Mouse (Mus musculus) forebrain, embryonic 10.5 days (tissue): Measurements from ENCODE around the gene Enpp6. TPM values are rescaled to one million over a fixed set of nuclear protein-coding genes. Genes with fewer than 3 reads are reported as not detected.

ENCODE experiments used
- DNase-seq: peaks from one replicate; pipeline ENCODE4 v3.0.0-alpha.2; 2017; ENCODE audit warnings: low spot score; ENCODE audit errors: extremely low spot score
- H3K27ac ChIP-seq: fragments of 300-500 bp; sonication (generic); 2 replicates; pipeline ENCODE4 v1.5.1; 2016; ENCODE audit warnings: mild to moderate bottlenecking
- H3K27me3 ChIP-seq: fragments of 300-500 bp; sonication (generic); 2 replicates; pipeline ENCODE4 v1.6.1; 2016; ENCODE audit warnings: mild to moderate bottlenecking; ENCODE audit not compliant: poor library complexity, severe bottlenecking
- H3K36me3 ChIP-seq: fragments of 300-500 bp; sonication (generic); replicated peaks from 2 replicates; pipeline ENCODE4 v1.6.1; 2016; ENCODE audit warnings: mild to moderate bottlenecking, moderate library complexity
- H3K4me1 ChIP-seq: fragments of 300-500 bp; sonication (generic); 2 replicates; pipeline ENCODE4 v1.6.1; 2016
- H3K4me3 ChIP-seq: fragments of 300-500 bp; sonication (generic); 2 replicates; pipeline ENCODE4 v1.5.1; 2016; ENCODE audit warnings: mild to moderate bottlenecking, moderate library complexity
- H3K9me3 ChIP-seq: fragments of 300-500 bp; sonication (generic); 2 replicates; pipeline ENCODE4 v1.6.1; 2016; ENCODE audit warnings: mild to moderate bottlenecking, moderate library complexity
- WGBS: fragments of 180-500 bp; shearing (Covaris S2); methylation state at CpG from one replicate; pipeline ENCODE4 v1.1.7; 2016; 5-methylcytosine and 5-hydroxymethylcytosine counted together
- polyA plus RNA-seq: library from polyadenylated mRNA; unstranded; fragments of >200 nt; fragmentation: Nextera tagmentation; extraction: Ambion mirVana; gene quantifications from 2 replicates; pipeline ENCODE4 v1.2.1, GENCODE M21; 2016

Gene Enpp6
- polyA plus RNA-seq = 0.11 TPM in 1 of 2 replicates, not detected in the other

GRCm38 (mm10) chr8:46986386-46987140 is at the start of gene Enpp6:
Gene Enpp6, plus strand, starts transcription at chr8:46986887.
- no peaks in the 10 kb centered on the region for H3K9me3 ChIP-seq
- DNase-seq = no peak
- H3K4me3 ChIP-seq = no peak within 1 kb of the TSS
- H3K4me1 ChIP-seq = no peaks in the 10 kb centered on the region
- H3K27ac ChIP-seq = no peak within 1 kb of the TSS
- whole genome bisulfite sequencing = 88% methylated on average over 8 of the region's 8 CpGs
- no peaks in the 10 kb centered on the region for H3K36me3 ChIP-seq
- no peaks in the 10 kb centered on the region for H3K27me3 ChIP-seq

GRCm38 (mm10) chr8:46938218-46938617 is 48.5 kb upstream of the Enpp6 start:
- no peak for DNase-seq
- Histone ChIP-seq H3K4me3 (no peak overlapping the region), H3K9me3 (peaks cover 8% of the 10 kb centered on the region), H3K36me3 (no peaks in the 10 kb centered on the region), H3K4me1 (peaks cover 24% of the 10 kb centered on the region), H3K27me3 (peaks cover 8% of the 10 kb centered on the region), H3K27ac (no peak overlapping the region)
- WGBS = 84% methylated on average over 4 of the region's 4 CpGs

GRCm38 (mm10) chr8:46941295-46941694 is 45.4 kb upstream of the Enpp6 start:
- 78% methylated on average over 11 of the region's 11 CpGs for WGBS
- H3K4me3 ChIP-seq = no peak overlapping the region
- no peaks in the 10 kb centered on the region for H3K27me3 ChIP-seq

GRCm38 (mm10) chr8:46941731-46942650 is 44.7 kb upstream of the Enpp6 start:
- H3K4me3 ChIP-seq = no peak overlapping the region
- no peaks in the 10 kb centered on the region for H3K36me3 ChIP-seq
- no peaks in the 10 kb centered on the region for H3K27me3 ChIP-seq
- no peak overlapping the region for H3K27ac ChIP-seq
- peaks cover 10% of the 10 kb centered on the region for H3K4me1 ChIP-seq
- peaks cover 8% of the 10 kb centered on the region for H3K9me3 ChIP-seq
- WGBS = 81% methylated on average over 15 of the region's 15 CpGs
- DNase-seq = no peak

More at GRCm38 (mm10) chr8:46941295-46941694, 45.4 kb upstream of the Enpp6 start:
- H3K27ac ChIP-seq = no peak overlapping the region
- DNase-seq = no peak
- H3K36me3 ChIP-seq = no peaks in the 10 kb centered on the region
- peaks cover 8% of the 10 kb centered on the region for H3K9me3 ChIP-seq
- H3K4me1 ChIP-seq = peaks cover 11% of the 10 kb centered on the region

GRCm38 (mm10) chr8:46942651-46943024 is 44.0 kb upstream of the Enpp6 start:
- Histone ChIP-seq H3K4me1 (peaks cover 10% of the 10 kb centered on the region), H3K27me3 (no peaks in the 10 kb centered on the region), H3K36me3 (no peaks in the 10 kb centered on the region), H3K4me3 (no peak overlapping the region), H3K27ac (no peak overlapping the region), H3K9me3 (peaks cover 8% of the 10 kb centered on the region)
- 87% methylated on average over 11 of the region's 11 CpGs for WGBS
- no peak for DNase-seq

GRCm38 (mm10) chr8:46943337-46943736 is 43.4 kb upstream of the Enpp6 start:
- 78% methylated on average over 4 of the region's 4 CpGs for WGBS
- Histone ChIP-seq H3K36me3 (no peaks in the 10 kb centered on the region), H3K9me3 (peaks cover 8% of the 10 kb centered on the region), H3K27ac (no peak overlapping the region), H3K27me3 (no peaks in the 10 kb centered on the region), H3K4me3 (no peak overlapping the region), H3K4me1 (peaks cover 10% of the 10 kb centered on the region)
- DNase-seq = no peak

- Histone ChIP-seq H3K27ac (no peak overlapping the region), H3K27me3 (no peaks in the 10 kb centered on the region), H3K4me1 (peaks cover 9% of the 10 kb centered on the region), H3K4me3 (no peak overlapping the region), H3K9me3 (no peaks in the 10 kb centered on the region), H3K36me3 (no peaks in the 10 kb centered on the region)
- no peak for DNase-seq
- 75% methylated on average over 5 of the region's 5 CpGs for WGBS
These were observed 40.5 kb upstream of the Enpp6 start for GRCm38 (mm10) chr8:46946181-46946580.

- 90% methylated on average over 14 of the region's 14 CpGs for WGBS
- Histone ChIP-seq H3K4me3 (no peak overlapping the region), H3K9me3 (no peaks in the 10 kb centered on the region), H3K36me3 (no peaks in the 10 kb centered on the region), H3K27ac (no peak overlapping the region), H3K27me3 (no peaks in the 10 kb centered on the region), H3K4me1 (no peaks in the 10 kb centered on the region)
- no peak for DNase-seq
These were observed 38.5 kb upstream of the Enpp6 start for GRCm38 (mm10) chr8:46948091-46948757.

- peak; percentile 77 for DNase-seq
- Histone ChIP-seq H3K4me3 (no peak overlapping the region), H3K4me1 (no peaks in the 10 kb centered on the region), H3K9me3 (no peaks in the 10 kb centered on the region), H3K36me3 (no peaks in the 10 kb centered on the region), H3K27ac (no peak overlapping the region), H3K27me3 (no peaks in the 10 kb centered on the region)
- 23% methylated on average over 7 of the region's 7 CpGs for WGBS
These were observed 33.2 kb upstream of the Enpp6 start for GRCm38 (mm10) chr8:46953472-46953871.

GRCm38 (mm10) chr8:46962630-46963427 is 23.9 kb upstream of the Enpp6 start:
- WGBS = 57% methylated on average over 10 of the region's 10 CpGs
- Histone ChIP-seq H3K4me3 (no peak overlapping the region), H3K9me3 (no peaks in the 10 kb centered on the region), H3K4me1 (peaks cover 21% of the 10 kb centered on the region), H3K36me3 (no peaks in the 10 kb centered on the region), H3K27me3 (peaks cover 8% of the 10 kb centered on the region), H3K27ac (no peak overlapping the region)
- no peak for DNase-seq

- Histone ChIP-seq H3K27me3 (peaks cover 8% of the 10 kb centered on the region), H3K4me3 (no peak overlapping the region), H3K27ac (peak overlapping the region; percentile 52; the same call in 1 of the 2 replicates), H3K36me3 (no peaks in the 10 kb centered on the region), H3K4me1 (peaks cover 21% of the 10 kb centered on the region), H3K9me3 (no peaks in the 10 kb centered on the region)
- no peak for DNase-seq
- WGBS = 22% methylated on average over 8 of the region's 8 CpGs
These were observed 23.0 kb upstream of the Enpp6 start for GRCm38 (mm10) chr8:46963619-46964145.

- no peak for DNase-seq
- H3K4me1 ChIP-seq = peaks cover 23% of the 10 kb centered on the region
- no peak overlapping the region for H3K4me3 ChIP-seq
- peaks cover 8% of the 10 kb centered on the region for H3K27me3 ChIP-seq
- 0 out of 2 replicates have a peak overlapping the region, but pooled peaks have one; percentile 15 for H3K27ac ChIP-seq
- no peaks in the 10 kb centered on the region for H3K9me3 ChIP-seq
- no peaks in the 10 kb centered on the region for H3K36me3 ChIP-seq
- 60% methylated on average over 14 of the region's 14 CpGs for WGBS
These were observed 20.9 kb upstream of the Enpp6 start for GRCm38 (mm10) chr8:46965812-46966211.
